Mouse (Mus musculus): ENCODE data around the gene Smarca1. TPM values are rescaled to one million over a fixed set of nuclear protein-coding genes. Genes with fewer than 3 reads are reported as not detected.

Smarca1 gene
- polyA plus RNA-seq, 1 experiment from 2014 or later: 33.6 TPM

- Histone ChIP-seq H3K27me3 (no peaks in the 10 kb centered on the region), H3K4me1 (replicated peaks) (no peaks in the 10 kb centered on the region), H3K36me3 (no peaks in the 10 kb centered on the region), H3K4me2 (peak overlapping the region; percentile 59), H3K9ac (peak overlapping the region; percentile 58), H3K27ac (replicated peaks) (peak overlapping the region; percentile 87), H3K9me3 (no peaks in the 10 kb centered on the region), H3K4me3 (peak overlapping the region; percentile 54)
- ATAC-seq (ENCODE audit: low FRiP score, low read depth): peak; percentile 47; the same call in 1 of the 2 replicates
- 10% methylated on average over 9 of the region's 12 CpGs for WGBS
These were observed 1.4 kb downstream of the Smarca1 start for GRCm38 (mm10) chrX:47891243-47891906.

- Histone ChIP-seq H3K9ac (no peak overlapping the region), H3K4me3 (no peak overlapping the region), H3K9me3 (no peaks in the 10 kb centered on the region), H3K4me1 (replicated peaks) (no peaks in the 10 kb centered on the region), H3K27ac (replicated peaks) (no peak overlapping the region), H3K36me3 (no peaks in the 10 kb centered on the region), H3K27me3 (no peaks in the 10 kb centered on the region), H3K4me2 (no peak overlapping the region)
- ATAC-seq (ENCODE audit: low FRiP score, low read depth): no peak
- 78% methylated on average over 2 of the region's 2 CpGs for WGBS
These were observed 5.4 kb downstream of the Smarca1 start for GRCm38 (mm10) chrX:47887401-47887800.

- Histone ChIP-seq H3K27me3 (no peaks in the 10 kb centered on the region), H3K36me3 (no peaks in the 10 kb centered on the region), H3K4me1 (replicated peaks) (no peaks in the 10 kb centered on the region), H3K9me3 (no peaks in the 10 kb centered on the region), H3K4me3 (no peak overlapping the region), H3K27ac (replicated peaks) (no peak overlapping the region), H3K9ac (no peak overlapping the region), H3K4me2 (no peak overlapping the region)
- WGBS: 89% methylated on average over 6 of the region's 6 CpGs
- ATAC-seq (ENCODE audit: low FRiP score, low read depth): no peak
These were observed 10.0 kb downstream of the Smarca1 start for GRCm38 (mm10) chrX:47882813-47883212.

GRCm38 (mm10) chrX:47880052-47880451, 12.7 kb downstream of the Smarca1 start:
- no peak overlapping the region for H3K27ac ChIP-seq (replicated peaks)

GRCm38 (mm10) chrX:47858544-47858943, 34.2 kb downstream of the Smarca1 start:
- no peak for ATAC-seq (ENCODE audit: low FRiP score, low read depth)
- WGBS: 94% methylated on average over 1 of the region's 1 CpGs
- Histone ChIP-seq H3K27me3 (no peaks in the 10 kb centered on the region), H3K4me1 (replicated peaks) (no peaks in the 10 kb centered on the region), H3K9ac (no peak overlapping the region), H3K36me3 (peaks cover 10% of the 10 kb centered on the region; the same call in 1 of the 2 replicates), H3K27ac (replicated peaks) (no peak overlapping the region), H3K4me2 (no peak overlapping the region), H3K9me3 (no peaks in the 10 kb centered on the region), H3K4me3 (no peak overlapping the region)

More at GRCm38 (mm10) chrX:47880052-47880451, 12.7 kb downstream of the Smarca1 start:
- Histone ChIP-seq H3K4me3 (no peak overlapping the region), H3K27me3 (no peaks in the 10 kb centered on the region), H3K9ac (no peak overlapping the region), H3K4me2 (no peak overlapping the region), H3K4me1 (replicated peaks) (no peaks in the 10 kb centered on the region), H3K9me3 (no peaks in the 10 kb centered on the region), H3K36me3 (no peaks in the 10 kb centered on the region)
- no peak for ATAC-seq (ENCODE audit: low FRiP score, low read depth)
- WGBS: 56% methylated on average over 2 of the region's 2 CpGs

- H3K4me3 ChIP-seq: no peak overlapping the region
- H3K9ac ChIP-seq: no peak overlapping the region
- 52% methylated on average over 1 of the region's 1 CpGs for WGBS
- no peak overlapping the region for H3K4me2 ChIP-seq
- H3K9me3 ChIP-seq: no peaks in the 10 kb centered on the region
- no peaks in the 10 kb centered on the region for H3K27me3 ChIP-seq
- ATAC-seq (ENCODE audit: low FRiP score, low read depth): no peak
- no peaks in the 10 kb centered on the region for H3K4me1 ChIP-seq (replicated peaks)
- no peaks in the 10 kb centered on the region for H3K36me3 ChIP-seq
- no peak overlapping the region for H3K27ac ChIP-seq (replicated peaks)
These were observed 57.0 kb downstream of the Smarca1 start for GRCm38 (mm10) chrX:47835835-47836195.

- Histone ChIP-seq H3K27me3 (no peaks in the 10 kb centered on the region), H3K27ac (replicated peaks) (no peak overlapping the region), H3K9ac (no peak overlapping the region), H3K9me3 (no peaks in the 10 kb centered on the region), H3K36me3 (no peaks in the 10 kb centered on the region), H3K4me3 (no peak overlapping the region), H3K4me2 (no peak overlapping the region), H3K4me1 (replicated peaks) (no peaks in the 10 kb centered on the region)
- no peak for ATAC-seq (ENCODE audit: low FRiP score, low read depth)
- 62% methylated on average over 6 of the region's 6 CpGs for WGBS
These were observed 57.5 kb downstream of the Smarca1 start for GRCm38 (mm10) chrX:47835098-47835834.

GRCm38 (mm10) chrX:47833431-47833830, 59.3 kb downstream of the Smarca1 start:
- no peak overlapping the region for H3K4me3 ChIP-seq

GRCm38 (mm10) chrX:47820566-47820965, 72.2 kb downstream of the Smarca1 start:
- H3K4me3 ChIP-seq: no peak overlapping the region
- H3K9me3 ChIP-seq: no peaks in the 10 kb centered on the region
- no peak overlapping the region for H3K4me2 ChIP-seq
- no peak overlapping the region for H3K9ac ChIP-seq
- no peaks in the 10 kb centered on the region for H3K4me1 ChIP-seq (replicated peaks)
- H3K27ac ChIP-seq (replicated peaks): no peak overlapping the region
- no peaks in the 10 kb centered on the region for H3K27me3 ChIP-seq
- 55% methylated on average over 2 of the region's 2 CpGs for WGBS
- ATAC-seq (ENCODE audit: low FRiP score, low read depth): no peak
- H3K36me3 ChIP-seq: 0 out of 2 replicates have a peak, but pooled peaks cover 3% of the 10 kb centered on the region

More at GRCm38 (mm10) chrX:47833431-47833830, 59.3 kb downstream of the Smarca1 start:
- 77% methylated on average over 2 of the region's 2 CpGs for WGBS
- Histone ChIP-seq H3K9ac (no peak overlapping the region), H3K27ac (replicated peaks) (no peak overlapping the region), H3K4me1 (replicated peaks) (no peaks in the 10 kb centered on the region), H3K9me3 (no peaks in the 10 kb centered on the region), H3K4me2 (no peak overlapping the region), H3K27me3 (no peaks in the 10 kb centered on the region), H3K36me3 (no peaks in the 10 kb centered on the region)
- no peak for ATAC-seq (ENCODE audit: low FRiP score, low read depth)

GRCm38 (mm10) chrX:47808717-47809116, 84.1 kb downstream of the Smarca1 start:
- Histone ChIP-seq H3K4me3 (no peak overlapping the region), H3K36me3 (no peaks in the 10 kb centered on the region), H3K9ac (no peak overlapping the region), H3K4me2 (no peak overlapping the region), H3K4me1 (replicated peaks) (no peaks in the 10 kb centered on the region), H3K27me3 (no peaks in the 10 kb centered on the region), H3K27ac (replicated peaks) (no peak overlapping the region), H3K9me3 (no peaks in the 10 kb centered on the region)
- WGBS: 69% methylated on average over 2 of the region's 2 CpGs
- no peak for ATAC-seq (ENCODE audit: low FRiP score, low read depth)

GRCm38 (mm10) chrX:47764440-47764839, 128.3 kb downstream of the Smarca1 start:
- Histone ChIP-seq H3K9ac (no peak overlapping the region), H3K4me3 (no peak overlapping the region), H3K27me3 (no peaks in the 10 kb centered on the region), H3K4me2 (no peak overlapping the region), H3K36me3 (no peaks in the 10 kb centered on the region), H3K27ac (replicated peaks) (no peak overlapping the region), H3K4me1 (replicated peaks) (no peaks in the 10 kb centered on the region), H3K9me3 (no peaks in the 10 kb centered on the region)
- 91% methylated on average over 1 of the region's 1 CpGs for WGBS
- ATAC-seq (ENCODE audit: low FRiP score, low read depth): no peak

- Histone ChIP-seq H3K36me3 (no peaks in the 10 kb centered on the region), H3K9me3 (no peaks in the 10 kb centered on the region), H3K4me3 (no peak overlapping the region), H3K9ac (no peak overlapping the region), H3K4me2 (no peak overlapping the region), H3K27ac (replicated peaks) (no peak overlapping the region), H3K4me1 (replicated peaks) (no peaks in the 10 kb centered on the region), H3K27me3 (no peaks in the 10 kb centered on the region)
- WGBS: 60% methylated on average over 1 of the region's 1 CpGs
- no peak for ATAC-seq (ENCODE audit: low FRiP score, low read depth)
These were observed 132.6 kb downstream of the Smarca1 start for GRCm38 (mm10) chrX:47760212-47760611.
